Mouse (Mus musculus): Measurements from ENCODE around the gene Cdk2ap2.

Gene Cdk2ap2

DNA sequence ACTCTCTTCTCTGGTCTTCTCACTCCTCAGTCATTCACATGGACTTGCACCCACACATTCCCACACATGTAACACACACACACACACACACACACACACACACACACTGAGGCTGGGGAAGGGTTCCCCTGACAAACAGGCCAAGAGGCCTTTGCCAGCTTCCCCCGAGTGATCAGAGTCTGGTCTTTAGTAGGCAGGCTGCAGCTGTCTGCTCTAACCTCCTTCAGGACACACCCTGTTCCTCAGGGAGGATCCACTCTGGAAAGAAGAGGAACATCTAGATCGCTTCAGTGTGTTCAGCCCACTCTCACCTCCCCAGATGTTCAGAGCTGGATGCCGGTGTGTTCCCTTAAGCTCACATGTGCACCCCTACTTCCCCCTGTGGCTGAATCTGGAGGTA, 2.6 kb upstream of the Cdk2ap2 start:
- DNase-seq (ENCODE audit: low spot score in 2 of 2): no peak

DNA sequence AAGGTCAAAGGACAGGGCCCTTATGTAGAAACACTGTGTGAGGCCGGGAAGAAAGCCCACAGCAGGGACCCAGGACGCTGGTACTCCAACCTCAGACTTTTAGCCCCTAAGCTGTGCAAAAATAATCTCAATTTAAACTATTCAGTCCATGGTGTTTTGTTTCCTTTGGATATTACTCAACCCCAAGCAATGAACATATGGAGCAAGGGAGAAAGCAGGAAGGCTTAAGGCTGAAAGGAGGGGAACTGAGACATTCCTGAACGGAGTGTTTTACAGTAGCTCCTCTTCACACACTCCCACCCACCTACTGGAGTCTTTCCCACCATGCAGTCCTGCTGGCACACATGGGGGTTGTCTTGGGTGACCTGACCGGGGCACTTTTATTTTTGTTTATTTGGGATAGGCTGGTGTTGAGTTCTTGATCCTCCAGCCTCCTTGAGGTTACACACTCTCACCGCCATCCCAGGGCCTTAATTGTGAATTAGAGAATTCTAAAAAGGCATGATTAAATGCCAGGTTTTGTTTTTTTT, 2.1 kb upstream of the Cdk2ap2 start:
- no peak for DNase-seq (ENCODE audit: low spot score in 2 of 2)

DNA sequence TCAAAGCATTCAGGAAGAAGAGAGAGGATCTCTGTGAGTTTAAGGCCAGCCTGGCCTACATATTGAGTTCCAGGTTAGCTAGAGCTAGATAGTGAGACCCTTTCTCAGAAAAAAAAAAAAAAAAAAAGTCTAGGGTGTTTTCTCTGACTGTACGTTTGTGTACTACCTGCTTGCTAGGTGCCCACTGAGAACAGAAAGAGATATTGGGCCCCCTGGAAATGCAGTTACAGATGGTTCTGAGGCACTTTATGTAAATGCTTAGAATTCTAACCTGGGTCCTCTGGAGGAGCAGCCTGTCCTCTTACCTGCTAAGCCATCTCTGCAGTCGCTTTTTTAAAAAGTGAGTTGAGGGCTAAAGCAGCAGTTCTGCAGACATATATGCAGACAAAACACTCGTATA, 1.2 kb upstream of the Cdk2ap2 start:
- DNase-seq (ENCODE audit: low spot score in 2 of 2): no peak

DNA sequence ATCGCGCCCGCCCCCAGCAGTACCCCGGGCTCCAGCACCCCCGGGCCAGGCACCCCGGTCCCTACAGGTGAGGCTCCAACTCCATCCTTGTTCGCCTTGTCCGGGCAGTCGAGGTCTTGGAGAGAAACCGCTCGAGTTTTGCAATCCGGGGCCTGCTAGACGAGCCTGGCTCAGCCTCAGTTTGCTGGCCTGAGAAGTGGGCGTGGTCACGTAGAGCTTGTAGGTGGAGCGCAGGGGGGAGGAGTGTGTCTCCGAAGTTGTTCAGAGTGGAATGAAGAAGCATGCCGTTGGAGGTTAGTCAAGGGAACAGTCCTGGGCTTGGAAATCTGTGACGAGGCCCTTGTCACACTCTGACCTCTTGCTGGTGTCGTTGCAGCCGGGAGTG, 451 bp downstream of the Cdk2ap2 start:
- DNase-seq (ENCODE audit: low spot score in 2 of 2): peak; percentile 88 to 93

DNA sequence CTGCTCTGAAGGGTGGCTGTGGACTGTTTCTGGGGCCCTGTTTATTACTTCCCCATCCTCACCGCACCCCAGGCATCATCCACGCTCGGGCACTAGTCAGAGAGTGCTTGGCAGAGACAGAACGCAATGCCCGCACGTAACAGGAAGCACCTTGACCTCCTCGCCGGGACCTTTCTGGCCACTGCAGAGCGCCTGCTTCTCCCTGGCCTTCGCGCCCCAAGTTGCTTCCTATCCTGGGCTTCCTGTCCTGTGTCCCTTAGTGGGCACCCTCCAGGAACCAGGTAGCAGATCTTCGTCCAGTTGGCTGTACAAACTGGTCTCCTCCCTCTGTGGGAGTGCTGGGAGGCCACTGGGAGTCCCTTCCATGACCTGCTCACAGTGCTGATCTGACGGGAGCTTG, 1.4 kb downstream of the Cdk2ap2 start:
- peak in 1 of 2 experiments; percentile 78 for DNase-seq (ENCODE audit: low spot score in 2 of 2)

DNA sequence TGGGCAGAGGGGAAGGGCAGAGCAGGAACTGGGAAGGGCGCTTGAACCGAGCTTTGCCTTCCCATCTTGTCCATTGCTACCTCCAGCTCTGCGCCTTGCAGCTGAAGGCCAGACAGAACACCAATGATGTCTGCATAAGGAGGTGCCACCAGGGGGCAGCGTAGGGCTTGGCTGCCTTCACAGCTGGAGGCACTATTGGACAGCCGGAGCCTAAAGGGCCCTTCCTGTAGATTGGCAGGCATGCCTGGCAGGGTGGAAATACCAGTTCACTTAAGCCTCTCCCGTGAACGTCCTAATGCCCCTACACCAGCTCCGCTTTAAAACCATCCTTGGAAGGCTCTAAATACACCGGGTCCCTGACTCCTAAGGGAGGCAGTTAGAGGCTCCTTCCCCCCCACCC, 2.1 kb downstream of the Cdk2ap2 start:
- peak; percentile 96 to 99 for DNase-seq (ENCODE audit: low spot score in 2 of 2)

DNA sequence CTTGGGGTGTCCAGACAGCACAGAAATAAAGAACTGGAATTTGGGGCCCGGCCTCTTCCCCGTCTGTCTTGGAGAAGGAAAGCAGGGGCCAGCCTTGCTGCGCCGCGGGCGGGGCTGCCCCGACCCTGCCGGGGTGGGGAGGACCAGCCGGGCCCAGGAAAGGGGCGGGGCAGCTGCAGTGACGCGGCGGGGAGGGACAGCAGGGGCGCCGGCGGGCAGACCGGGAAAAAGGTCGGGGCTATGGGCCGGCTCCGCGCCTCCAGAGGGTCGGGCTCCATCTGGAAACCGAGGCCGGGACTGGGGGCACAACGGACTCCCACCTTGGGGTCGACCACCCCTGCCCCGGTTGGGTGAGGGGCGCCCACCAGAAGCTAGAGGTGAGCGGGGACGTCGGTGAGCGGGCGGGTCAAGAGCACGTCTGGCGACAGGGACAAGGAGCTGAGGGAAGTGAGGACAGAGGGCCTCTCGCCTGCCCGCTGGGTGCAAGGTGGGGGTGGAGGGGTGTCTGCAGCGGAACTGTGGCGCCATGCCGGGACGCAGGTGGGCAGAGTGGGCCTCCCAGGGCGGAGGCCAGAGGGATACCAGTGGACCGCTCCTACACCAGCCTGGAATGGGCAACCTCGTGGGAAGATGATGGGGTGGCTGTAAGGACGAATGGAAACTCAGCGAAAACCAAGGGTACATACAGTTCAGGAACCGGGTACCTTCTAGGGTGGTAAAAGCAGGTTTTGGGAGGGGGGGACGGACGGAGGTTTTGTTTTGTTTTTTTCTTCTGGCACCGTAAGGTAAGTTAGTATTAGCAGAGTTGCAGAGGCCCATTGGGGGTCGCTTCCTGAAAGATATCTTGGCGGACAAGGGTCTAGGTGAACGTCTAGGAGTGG, 3.1 kb downstream of the Cdk2ap2 start, which contains the start of gene Pitpnm1:
TSS of gene Pitpnm1 (plus strand) at position 162 of the 881 bp plus-strand sequence.
- DNase-seq (ENCODE audit: low spot score in 2 of 2): peak; percentile 85 to 93

DNA sequence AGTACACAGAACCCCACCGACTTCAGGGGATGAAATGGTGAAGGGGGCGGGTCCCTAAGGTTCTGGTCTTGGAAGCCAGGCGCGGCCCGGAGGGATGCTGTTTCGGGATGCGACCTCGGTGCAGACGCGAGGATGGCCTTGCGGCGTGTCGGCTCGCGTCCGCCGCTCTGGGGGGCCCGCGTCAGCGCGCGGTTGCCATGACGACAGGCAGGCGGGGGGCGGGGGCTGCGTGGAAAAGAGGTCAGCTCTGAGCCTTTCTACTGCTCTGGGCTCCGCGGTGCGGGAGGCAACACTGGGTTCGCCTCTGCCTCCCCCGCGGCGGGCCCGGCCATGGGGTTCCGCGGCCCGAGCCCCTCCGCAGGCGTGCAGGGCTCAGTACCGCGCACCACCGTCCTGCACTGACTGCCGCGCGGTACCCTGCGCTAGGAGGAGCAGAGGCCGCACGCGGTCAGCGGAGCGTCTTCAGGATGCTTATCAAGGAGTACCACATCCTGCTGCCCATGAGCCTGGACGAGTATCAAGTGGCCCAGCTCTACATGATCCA, 3.8 kb downstream of the Cdk2ap2 start:
- peak in 1 of 2 experiments; percentile 73 for DNase-seq (ENCODE audit: low spot score in 2 of 2)

DNA sequence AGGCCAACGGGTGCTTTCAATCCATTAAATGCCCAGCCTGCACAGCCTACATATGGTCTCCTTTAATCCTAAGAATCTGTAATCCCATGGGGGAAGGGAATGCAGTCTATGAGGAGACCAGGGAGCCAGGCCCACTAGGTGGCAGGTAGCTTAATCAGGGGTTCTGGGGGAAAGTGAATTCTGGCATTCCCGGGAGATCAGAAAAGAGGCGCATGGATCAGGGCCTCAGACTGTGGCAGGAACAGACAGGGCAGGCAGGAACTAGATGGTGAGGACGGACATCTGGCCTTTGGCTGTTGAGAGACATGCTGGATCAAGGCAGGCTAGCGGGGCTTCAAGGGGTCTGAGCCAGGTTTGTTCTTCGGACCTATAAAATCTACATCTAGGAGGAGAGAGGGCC, 4.5 kb downstream of the Cdk2ap2 start:
- DNase-seq (ENCODE audit: low spot score in 2 of 2): no peak

DNA sequence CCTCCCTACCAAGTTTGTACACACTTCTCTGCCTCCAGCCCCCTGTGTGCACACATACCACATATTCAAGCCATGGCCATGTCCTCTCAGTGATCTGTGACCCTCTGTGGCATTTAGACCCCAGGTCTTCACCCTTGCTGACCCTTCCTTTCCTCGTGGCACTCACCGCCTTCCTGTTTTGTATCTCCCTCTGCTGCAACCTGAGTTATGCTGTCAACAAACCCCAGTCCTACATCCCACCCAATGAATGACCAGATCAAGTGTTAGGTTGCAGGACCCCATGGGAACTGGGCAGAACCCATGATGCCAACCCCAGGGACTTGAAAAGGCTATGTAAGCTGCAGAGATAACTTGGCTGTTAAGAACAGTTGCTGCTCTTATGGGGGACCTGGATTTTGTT, 5.1 kb downstream of the Cdk2ap2 start:
- no peak for DNase-seq (ENCODE audit: low spot score in 2 of 2)

DNA sequence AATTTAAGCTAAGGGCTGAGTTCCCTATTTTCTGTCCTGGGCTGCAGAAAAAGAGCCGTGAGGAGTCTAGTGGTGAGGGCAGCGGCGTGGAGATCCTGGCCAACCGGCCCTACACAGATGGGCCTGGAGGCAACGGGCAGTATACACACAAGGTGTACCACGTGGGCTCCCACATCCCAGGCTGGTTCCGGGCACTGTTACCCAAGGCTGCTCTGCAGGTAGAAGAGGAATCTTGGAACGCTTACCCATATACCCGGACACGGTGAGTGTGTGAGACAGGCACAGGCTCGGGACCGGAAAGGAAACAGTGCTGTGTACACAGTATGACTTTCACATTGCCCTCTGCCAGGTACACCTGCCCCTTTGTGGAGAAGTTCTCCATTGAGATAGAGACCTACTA, 5.6 kb downstream of the Cdk2ap2 start:
- DNase-seq (ENCODE audit: low spot score in 2 of 2): no peak

DNA sequence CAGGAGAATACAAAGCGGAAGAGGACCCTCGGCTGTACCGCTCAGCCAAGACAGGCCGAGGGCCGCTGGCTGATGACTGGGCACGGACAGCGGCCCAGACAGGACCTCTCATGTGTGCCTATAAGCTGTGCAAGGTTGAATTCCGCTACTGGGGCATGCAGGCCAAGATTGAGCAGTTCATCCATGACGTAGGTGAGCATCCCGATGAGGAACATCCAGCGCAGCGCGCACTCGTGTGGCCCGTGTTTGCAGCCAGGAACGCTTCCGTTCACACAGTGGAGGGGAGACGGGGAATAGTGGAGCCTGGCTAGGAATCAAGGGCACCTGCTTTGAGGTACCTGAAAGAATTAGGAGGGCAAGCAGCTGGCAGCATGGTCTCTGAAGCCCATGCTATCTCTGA, 6.3 kb downstream of the Cdk2ap2 start:
- DNase-seq (ENCODE audit: low spot score in 2 of 2): no peak

DNA sequence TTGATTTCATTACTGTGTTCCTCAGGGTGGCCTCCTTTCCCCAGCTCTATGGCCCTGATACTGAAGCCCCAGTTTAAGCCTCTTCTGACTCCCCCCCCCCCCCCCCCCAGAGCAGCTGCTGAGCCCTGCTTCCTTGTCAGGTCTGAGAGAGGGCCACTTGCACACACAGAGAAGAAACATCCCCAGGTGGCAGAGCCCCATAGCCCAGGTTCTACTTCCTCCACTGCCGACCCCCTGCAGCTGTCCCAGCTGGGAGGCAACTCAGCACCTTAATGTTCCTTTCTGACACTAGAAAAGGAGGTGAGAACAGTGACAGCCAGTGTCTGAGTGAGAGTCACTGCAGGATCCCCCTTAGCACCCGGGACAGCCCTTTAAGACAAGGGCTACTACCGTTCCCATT, 6.8 kb downstream of the Cdk2ap2 start:
- DNase-seq (ENCODE audit: low spot score in 2 of 2): no peak

DNA sequence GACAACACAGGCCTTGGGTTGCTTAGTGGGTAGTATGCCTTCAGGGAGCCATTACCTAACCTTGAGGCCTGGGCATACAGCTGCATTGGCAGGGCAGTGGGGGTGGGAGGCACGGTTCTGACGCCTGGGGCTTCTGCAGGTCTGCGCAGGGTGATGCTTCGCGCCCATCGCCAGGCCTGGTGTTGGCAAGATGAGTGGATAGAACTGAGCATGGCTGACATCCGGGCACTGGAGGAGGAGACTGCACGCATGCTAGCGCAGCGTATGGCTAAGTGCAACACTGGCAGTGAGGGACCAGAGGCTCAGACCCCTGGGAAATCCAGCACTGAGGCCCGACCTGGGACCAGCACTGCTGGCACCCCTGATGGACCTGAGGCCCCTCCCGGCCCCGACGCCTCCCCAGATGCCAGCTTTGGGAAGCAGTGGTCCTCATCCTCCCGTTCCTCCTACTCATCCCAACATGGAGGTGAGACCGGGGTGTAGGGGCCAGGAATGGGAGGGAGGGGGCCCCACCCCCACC, 7.8 kb downstream of the Cdk2ap2 start:
- DNase-seq (ENCODE audit: low spot score in 2 of 2): no peak

DNA sequence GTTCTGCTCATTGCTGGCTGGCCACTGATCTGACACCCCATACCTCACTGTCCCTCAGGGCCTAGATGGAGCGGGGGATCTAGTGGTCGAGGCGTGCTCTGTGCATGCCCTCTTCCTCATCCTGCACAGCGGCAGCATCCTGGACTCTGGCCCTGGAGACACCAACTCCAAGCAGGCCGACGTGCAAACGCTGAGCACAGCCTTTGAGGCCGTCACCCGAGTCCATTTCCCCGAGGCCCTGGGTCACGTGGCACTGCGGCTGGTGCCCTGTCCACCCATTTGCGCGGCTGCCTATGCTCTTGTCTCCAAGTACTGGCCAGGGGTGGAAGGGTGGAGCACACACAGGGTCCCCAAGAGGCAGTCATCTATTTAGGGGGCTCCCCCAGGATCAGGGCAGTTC, 9.7 kb downstream of the Cdk2ap2 start:
- peak in 1 of 2 experiments; percentile 60 for DNase-seq (ENCODE audit: low spot score in 2 of 2)

DNA sequence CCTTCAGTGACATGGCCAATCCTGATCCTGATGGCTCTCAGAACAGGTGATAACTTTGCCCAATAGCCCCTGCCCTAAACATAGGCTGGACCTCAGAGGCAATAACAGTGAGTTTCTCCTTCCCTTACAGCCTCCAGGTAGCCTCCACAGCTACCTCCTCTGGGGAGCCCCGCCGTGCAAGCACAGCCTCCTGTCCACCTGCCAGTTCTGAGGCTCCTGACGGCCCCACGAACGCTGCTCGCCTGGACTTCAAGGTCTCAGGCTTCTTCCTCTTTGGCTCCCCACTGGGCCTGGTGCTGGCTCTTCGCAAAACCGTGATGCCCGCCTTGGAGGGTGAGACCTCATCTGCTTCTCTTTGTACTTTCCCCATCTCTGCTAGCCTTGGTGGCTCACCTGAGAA, 11.6 kb downstream of the Cdk2ap2 start:
- DNase-seq (ENCODE audit: low spot score in 2 of 2): peak in 1 of 2 experiments; percentile 61

DNA sequence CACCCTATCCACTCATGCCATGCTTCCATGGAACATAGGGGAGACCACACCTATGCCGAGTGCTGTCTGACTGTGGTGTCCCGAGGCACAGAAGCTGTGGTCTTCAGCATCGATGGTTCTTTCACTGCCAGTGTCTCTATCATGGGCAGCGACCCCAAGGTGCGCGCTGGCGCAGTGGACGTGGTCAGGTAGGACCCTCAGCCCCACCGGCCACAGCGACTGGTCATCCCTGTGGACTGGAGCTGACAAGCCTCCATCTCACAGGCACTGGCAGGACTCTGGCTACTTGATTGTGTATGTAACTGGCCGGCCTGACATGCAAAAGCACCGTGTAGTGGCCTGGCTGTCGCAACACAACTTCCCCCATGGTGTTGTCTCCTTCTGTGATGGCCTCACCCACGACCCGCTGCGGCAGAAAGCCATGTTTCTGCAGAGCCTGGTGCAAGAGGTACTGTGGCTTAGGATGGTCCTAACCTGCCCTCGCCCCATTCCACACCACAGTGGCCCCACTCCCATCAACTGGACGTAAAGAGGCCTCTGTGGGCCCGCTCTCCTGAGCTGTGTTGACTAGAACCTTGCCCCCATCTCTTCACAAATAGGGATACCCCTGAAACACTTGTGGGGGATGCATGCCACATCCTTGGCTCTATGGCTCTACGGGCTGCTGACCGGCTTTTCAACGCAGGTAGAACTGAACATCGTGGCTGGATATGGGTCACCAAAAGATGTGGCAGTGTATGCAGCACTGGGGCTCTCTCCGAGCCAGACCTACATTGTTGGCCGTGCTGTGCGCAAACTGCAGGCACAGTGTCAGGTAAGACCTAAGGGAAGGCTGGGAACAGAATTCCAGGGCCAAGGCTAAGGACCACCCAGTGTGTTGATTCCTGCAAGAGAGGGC, 15.3 kb downstream of the Cdk2ap2 start:
- peak in 1 of 2 experiments; percentile 73 for DNase-seq (ENCODE audit: low spot score in 2 of 2)

DNA sequence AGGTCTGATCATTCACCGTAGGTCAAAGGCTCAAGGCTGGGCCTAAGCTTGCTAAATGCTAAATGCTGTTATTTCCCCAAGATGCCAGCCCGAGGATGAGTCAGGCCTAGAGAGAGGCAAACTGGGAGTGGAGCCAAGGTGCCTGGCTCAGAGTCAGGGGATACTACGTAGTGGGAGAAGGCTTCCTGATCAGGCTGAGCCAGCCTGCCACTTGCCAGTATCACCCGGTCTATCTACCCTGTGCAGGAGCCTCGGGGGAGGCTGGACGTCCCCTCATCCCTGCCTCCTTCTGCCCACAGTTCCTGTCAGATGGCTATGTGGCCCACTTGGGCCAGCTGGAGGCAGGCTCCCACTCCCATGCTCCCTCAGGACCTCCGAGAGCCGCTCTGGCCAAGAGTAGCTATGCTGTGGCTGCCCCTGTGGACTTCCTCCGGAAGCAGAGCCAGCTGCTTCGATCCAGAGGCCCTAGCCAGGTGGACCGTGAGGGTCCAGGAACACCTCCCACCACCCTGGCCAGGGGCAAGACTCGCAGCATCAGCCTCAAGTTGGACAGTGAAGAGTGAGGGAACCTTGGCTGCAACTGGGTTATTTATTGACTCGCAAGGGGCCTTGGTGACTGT, 16.3 kb downstream of the Cdk2ap2 start:
- peak; percentile 89 to 92 for DNase-seq (ENCODE audit: low spot score in 2 of 2)

DNA sequence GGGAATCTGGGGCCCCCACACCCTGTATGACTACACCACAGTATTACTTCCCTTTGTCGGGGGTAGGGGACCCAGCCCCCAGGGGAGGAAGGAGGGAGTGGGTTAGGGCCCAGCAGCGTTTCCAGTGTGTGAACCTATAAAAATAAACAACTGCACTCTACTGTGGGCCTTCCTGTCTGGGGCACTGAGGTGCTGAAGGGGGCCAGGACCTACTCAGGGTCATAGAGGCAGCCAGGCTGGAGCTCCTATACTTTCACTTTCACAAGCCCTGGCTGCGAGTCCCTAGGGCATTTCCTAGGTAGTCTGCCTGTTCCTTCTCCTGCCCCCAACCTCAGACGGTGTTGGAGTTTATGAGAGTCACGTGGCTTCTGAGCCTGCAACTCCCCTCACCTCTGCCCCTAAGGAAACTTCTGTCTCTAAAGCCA, 16.8 kb downstream of the Cdk2ap2 start:
- DNase-seq (ENCODE audit: low spot score in 2 of 2): peak; percentile 66 to 80

DNA sequence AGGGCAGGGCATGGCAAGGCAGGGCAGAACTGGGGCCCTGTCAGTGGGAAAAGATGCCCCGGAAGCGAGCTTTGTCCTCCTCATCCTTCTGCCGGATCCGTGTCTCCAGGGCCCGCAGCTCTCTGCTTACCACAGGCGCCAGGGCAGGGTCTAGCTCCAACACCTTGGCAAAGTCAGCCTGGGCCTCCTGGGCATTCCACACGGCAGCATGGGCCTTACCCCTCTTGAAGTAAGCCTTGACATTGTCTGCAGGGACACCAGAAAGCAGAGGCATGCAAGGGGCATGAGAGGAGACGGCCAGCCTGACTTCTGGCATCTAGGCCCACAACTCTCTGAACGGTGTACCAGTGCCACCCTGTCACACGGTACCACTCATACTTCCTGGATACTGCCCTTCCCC, 17.6 kb downstream of the Cdk2ap2 start:
- no peak for DNase-seq (ENCODE audit: low spot score in 2 of 2)

DNA sequence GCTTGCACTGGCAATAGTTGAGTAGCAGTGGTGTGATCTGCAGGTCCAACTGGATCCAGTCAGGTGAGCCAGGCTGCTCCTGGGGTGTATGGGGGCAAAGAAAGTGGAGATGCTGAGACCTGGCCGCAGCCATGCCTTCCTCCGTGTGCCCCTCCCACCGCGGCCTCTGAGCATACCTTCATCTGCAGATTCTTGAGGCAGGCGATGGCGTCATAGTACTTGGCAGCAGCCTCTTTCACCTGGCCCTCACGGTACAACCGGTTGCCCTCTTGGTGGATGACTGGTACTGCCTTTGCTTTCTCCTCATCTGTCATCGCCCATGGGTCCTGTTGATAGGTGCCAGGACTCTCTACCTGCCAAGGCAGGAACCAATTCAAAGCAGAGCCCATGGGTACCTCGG, 18.2 kb downstream of the Cdk2ap2 start:
- DNase-seq (ENCODE audit: low spot score in 2 of 2): no peak
